Mouse (Mus musculus): ENCODE measurements at regions not wholly inside any gene's neighbourhood (a gene's known extent, or its start where the extent isn't known, plus 50 kb on each side); places are given as distances from the start of the nearest gene placed in this dataset.

DNA sequence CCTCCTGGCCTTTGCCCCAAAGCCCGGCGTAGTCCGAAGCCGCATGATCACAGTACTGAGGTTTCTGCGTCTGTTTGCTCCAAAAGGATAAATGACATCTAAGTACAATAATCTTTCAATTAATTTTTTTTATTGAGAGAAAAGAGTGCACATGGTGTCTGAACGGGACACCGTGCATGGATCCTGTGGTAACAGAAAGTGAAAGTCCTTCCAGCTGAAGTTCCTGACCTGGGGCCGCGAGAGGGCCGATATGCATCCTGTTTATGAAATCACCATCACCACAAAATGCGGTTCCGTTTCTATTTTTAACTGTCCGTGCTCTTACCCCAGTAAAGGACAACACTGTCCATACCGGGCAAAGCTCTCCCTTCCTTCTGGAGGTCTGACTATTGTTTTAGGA is 302.9 kb upstream of the Nfe2l3 start:
- no peak for TF ChIP-seq POLR2A (IDR thresholded peaks at IDR 0.05; ENCODE audit: low read depth, low read length)
- TF ChIP-seq CTCF (conservative IDR thresholded peaks at IDR 0.05; ENCODE audit: insufficient read depth, insufficient read length, low read depth, low read length) = no peak

All from kidney, adult 2 months (tissue).